Mouse (Mus musculus) cerebellum, adult 9-11 months (tissue): ENCODE data around the gene Pum1.

Experiments used
- DNase-seq: peaks from one replicate; pipeline ENCODE4 v3.0.0; 2022

The Pum1 gene

GRCm38 (mm10) chr4:130828851-130829673 is 165.9 kb downstream of the Pum1 start:
- DNase-seq: no peak
